Mouse (Mus musculus): ENCODE measurements around the gene 2310057M21Rik. TPM values are rescaled to one million over a fixed set of nuclear protein-coding genes. Genes with fewer than 3 reads are reported as not detected.
A peak's percentile ranks its signal among the peaks of the same experiment; 100 is the strongest.

Gene 2310057M21Rik
- total and polyA plus RNA-seq, 3 experiments = 6.6 to 13.1 (median 13.0) TPM

DNA sequence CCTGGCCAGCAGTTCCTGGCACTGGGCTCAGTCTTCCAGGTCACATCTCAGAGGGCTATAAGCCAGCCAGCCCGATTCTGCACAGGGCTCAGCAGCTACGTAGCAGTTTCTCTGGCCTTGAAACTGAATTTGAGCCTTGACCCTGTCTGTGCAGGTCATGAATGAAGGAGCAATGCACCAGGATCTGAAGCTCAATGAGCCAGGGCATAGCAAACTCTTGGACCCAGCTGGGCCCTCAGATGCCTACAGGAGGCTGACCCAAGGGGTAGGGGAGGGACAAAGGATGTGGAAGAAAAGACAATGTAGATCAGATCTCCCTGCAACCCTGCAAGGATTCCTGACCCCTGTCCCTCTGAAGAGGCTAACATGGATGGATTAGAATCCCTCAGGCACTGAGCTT, 40.4 kb downstream of the 2310057M21Rik start, which contains the start of gene Cuzd1:
TSS of gene Cuzd1 (minus strand) at position 101 of the 400 bp plus-strand sequence.
- DNase-seq = peak; percentile 5

DNA sequence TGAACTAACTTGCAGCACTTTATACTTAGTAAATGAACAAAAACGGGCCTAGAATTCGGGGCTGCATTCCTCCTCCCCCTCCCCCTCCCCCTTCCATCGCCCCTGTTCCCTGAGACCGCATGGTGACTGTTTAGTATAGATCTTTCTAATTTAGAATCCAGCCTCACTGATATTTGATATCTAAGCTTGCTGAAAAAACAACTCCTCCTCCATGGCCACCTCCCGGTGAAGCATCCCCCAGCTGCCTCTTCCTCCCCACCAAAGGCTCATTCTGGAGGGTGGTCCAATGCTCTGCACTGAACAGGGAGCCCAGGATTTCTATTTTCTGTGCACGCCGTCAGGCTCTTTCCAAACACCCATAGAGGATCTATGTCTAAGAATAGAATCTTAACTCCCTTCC, 44.2 kb downstream of the 2310057M21Rik start:
- no peak for DNase-seq

DNA sequence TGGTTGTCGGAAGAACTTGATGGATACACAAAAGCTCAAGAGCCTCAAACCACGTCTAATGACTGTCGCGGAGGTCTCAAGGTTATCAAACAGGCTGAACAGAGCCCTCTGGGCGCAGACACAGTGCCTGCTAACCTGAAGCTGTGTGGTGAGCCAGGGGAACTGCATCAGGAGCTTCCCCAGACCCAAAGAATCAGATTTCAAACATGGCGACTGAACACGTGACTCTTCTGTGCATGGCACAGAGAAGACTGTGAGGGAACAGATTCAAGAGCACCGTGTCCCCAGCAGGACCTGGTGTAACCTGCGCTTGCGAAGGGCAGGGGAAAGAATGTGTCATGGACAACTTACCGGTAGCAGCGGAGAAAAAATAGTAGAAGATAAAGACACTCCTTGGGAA, 45.0 kb downstream of the 2310057M21Rik start:
- DNase-seq = no peak

- no peak for DNase-seq
Measured at GRCm38 (mm10) chr7:131314493-131314892, 48.1 kb downstream of the 2310057M21Rik start.

DNA sequence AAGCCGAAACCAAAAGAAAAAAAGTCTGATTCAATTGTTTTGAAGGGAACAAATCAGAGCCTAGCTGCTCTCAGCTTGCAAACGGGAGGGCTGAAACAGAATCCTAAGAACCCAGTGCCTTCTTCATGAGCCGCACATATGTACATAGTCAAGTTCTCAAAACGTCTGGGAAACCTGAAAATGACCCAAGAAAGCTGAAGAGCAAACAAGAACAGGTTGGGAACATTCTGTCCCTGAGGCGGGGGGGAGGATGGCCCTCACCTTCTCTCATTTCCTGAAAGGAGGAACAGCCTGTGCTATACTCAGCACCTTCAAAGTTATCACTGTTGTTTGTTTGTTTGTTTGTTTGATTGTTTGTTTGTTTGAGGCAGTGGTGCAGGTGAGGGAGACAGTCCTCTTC, 55.8 kb downstream of the 2310057M21Rik start:
- no peak for DNase-seq

DNA sequence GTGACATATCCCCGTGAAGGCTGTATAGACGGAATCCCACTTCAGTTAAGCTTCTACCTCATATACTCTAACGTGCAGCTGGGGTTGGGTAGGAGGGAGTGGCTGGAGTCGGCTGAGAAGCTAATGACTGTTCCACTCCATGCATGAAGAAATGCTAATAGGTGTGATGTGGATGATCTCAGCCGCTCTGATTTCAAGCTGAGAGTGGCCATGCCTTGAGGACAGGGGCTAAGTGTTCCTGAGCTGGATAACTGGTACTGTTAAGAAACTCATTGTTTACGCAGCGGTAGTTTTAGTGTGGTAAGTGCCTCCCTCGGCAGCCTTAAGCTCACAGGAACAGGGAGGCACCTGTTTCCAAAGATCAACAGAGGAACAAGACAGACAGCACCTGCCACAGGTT, 59.2 kb downstream of the 2310057M21Rik start:
- no peak for DNase-seq

GRCm38 (mm10) chr7:131297151-131297550, 65.4 kb downstream of the 2310057M21Rik start:
- DNase-seq = no peak

Other genes starting within 250 kb of the 2310057M21Rik start
- not detected for gene 4933402N03Rik, start 216.4 kb downstream of the 2310057M21Rik start, total RNA-seq (2021)
- gene 4933402N03Rik, start 216.4 kb downstream of the 2310057M21Rik start, polyA plus RNA-seq (2012; rRNA removed) = not detected in 2 replicates
- not detected for gene 5430419D17Rik, start 188.4 kb downstream of the 2310057M21Rik start, total RNA-seq (2021)
- not detected in 2 replicates for gene 5430419D17Rik, start 188.4 kb downstream of the 2310057M21Rik start, polyA plus RNA-seq (2012; rRNA removed)
- not detected for gene Cuzd1, start 40.5 kb downstream of the 2310057M21Rik start, total RNA-seq (2021)
- not detected in 2 replicates for gene Cuzd1, start 40.5 kb downstream of the 2310057M21Rik start, polyA plus RNA-seq (2012; rRNA removed)
- not detected for gene Fam24b, start 33.2 kb downstream of the 2310057M21Rik start, total RNA-seq (2021)
- not detected in 2 replicates for gene Fam24b, start 33.2 kb downstream of the 2310057M21Rik start, polyA plus RNA-seq (2012; rRNA removed)
- gene Fam24a, start 28.9 kb downstream of the 2310057M21Rik start, total RNA-seq (2021) = not detected
- not detected in 2 replicates for gene Fam24a, start 28.9 kb downstream of the 2310057M21Rik start, polyA plus RNA-seq (2012; rRNA removed)
- 10 to 100 TPM; 21.3 to 26.2 TPM for gene Pstk, start 8.4 kb upstream of the 2310057M21Rik start, total RNA-seq (2021)
- gene Pstk, start 8.4 kb upstream of the 2310057M21Rik start, polyA plus RNA-seq (2012; rRNA removed) = 71.2 and 91.3 TPM in 2 replicates
- 10 to 100 TPM; 36.8 to 37.2 TPM for gene Ikzf5, start 47.8 kb upstream of the 2310057M21Rik start, total RNA-seq (2021)
- gene Ikzf5, start 47.8 kb upstream of the 2310057M21Rik start, polyA plus RNA-seq (2012; rRNA removed) = 7.4 and 7.9 TPM in 2 replicates
- 100 to 1,000 TPM; 228 to 655 TPM for gene Acadsb, start 47.8 kb upstream of the 2310057M21Rik start, total RNA-seq (2021)
- 14.5 and 24.4 TPM in 2 replicates for gene Acadsb, start 47.8 kb upstream of the 2310057M21Rik start, polyA plus RNA-seq (2012; rRNA removed)
- not detected for gene Hmx3, start 180.1 kb upstream of the 2310057M21Rik start, total RNA-seq (2021)
- gene Hmx3, start 180.1 kb upstream of the 2310057M21Rik start, polyA plus RNA-seq (2012; rRNA removed) = not detected in 2 replicates
- gene Hmx2, start 186.0 kb upstream of the 2310057M21Rik start, total RNA-seq (2021) = not detected
- gene Hmx2, start 186.0 kb upstream of the 2310057M21Rik start, polyA plus RNA-seq (2012; rRNA removed) = not detected in 2 replicates
- gene Bub3, start 197.5 kb upstream of the 2310057M21Rik start, total RNA-seq (2021) = 10 to 100 TPM; 67.0 to 82.2 TPM
- gene Bub3, start 197.5 kb upstream of the 2310057M21Rik start, polyA plus RNA-seq (2012; rRNA removed) = 31.8 and 39.6 TPM in 2 replicates